Mouse (Mus musculus) thymus, postnatal 10 days (tissue): ENCODE data around the gene Rbmx.

Source experiments
- DNase-seq, 2 experiments: peaks; one replicate each; pipeline ENCODE4 v3.0.0; 2021; ENCODE audit warnings: low spot score in 2 of 2

Gene Rbmx

GRCm38 (mm10) chrX:57392367-57393246 lies at the start of gene Rbmx:
TSS of gene Rbmx (minus strand) at chrX:57393036.
- peak; percentile 78 to 81 for DNase-seq

GRCm38 (mm10) chrX:57433897-57434296 lies 41.1 kb upstream of the Rbmx start:
- no peak for DNase-seq

GRCm38 (mm10) chrX:57431610-57432009 lies 38.8 kb upstream of the Rbmx start:
- DNase-seq = no peak

GRCm38 (mm10) chrX:57408769-57409168 lies 15.9 kb upstream of the Rbmx start, which contains the start of gene Gm364:
TSS of gene Gm364 (plus strand) at chrX:57409154.
- DNase-seq = no peak

GRCm38 (mm10) chrX:57403651-57404050 lies 10.8 kb upstream of the Rbmx start:
- peak in 1 of 2 experiments; percentile 21 for DNase-seq

GRCm38 (mm10) chrX:57401388-57401787 lies 8.6 kb upstream of the Rbmx start:
- no peak for DNase-seq

GRCm38 (mm10) chrX:57393412-57393811 lies 576 bp upstream of the Rbmx start:
- no peak for DNase-seq

GRCm38 (mm10) chrX:57380915-57381314 lies 11.9 kb downstream of the Rbmx start:
- DNase-seq = no peak

GRCm38 (mm10) chrX:57378579-57378978 lies 14.3 kb downstream of the Rbmx start:
- DNase-seq = no peak

- no peak for DNase-seq
These were observed 15.7 kb downstream of the Rbmx start for GRCm38 (mm10) chrX:57377096-57377495.

- no peak for DNase-seq
These were observed 18.8 kb downstream of the Rbmx start for GRCm38 (mm10) chrX:57374029-57374428.

- DNase-seq = no peak
These were observed 19.3 kb downstream of the Rbmx start for GRCm38 (mm10) chrX:57373543-57373942.

- DNase-seq = no peak
These were observed 19.9 kb downstream of the Rbmx start for GRCm38 (mm10) chrX:57372965-57373364.

GRCm38 (mm10) chrX:57364891-57365569 lies 27.8 kb downstream of the Rbmx start:
- no peak for DNase-seq

GRCm38 (mm10) chrX:57359316-57359715 lies 33.5 kb downstream of the Rbmx start:
- no peak for DNase-seq

- no peak for DNase-seq
These were observed 53.6 kb downstream of the Rbmx start for GRCm38 (mm10) chrX:57339220-57339619.

GRCm38 (mm10) chrX:57338371-57339211 lies 54.2 kb downstream of the Rbmx start, which contains the start of gene Arhgef6:
TSS of gene Arhgef6 (minus strand) at chrX:57338729.
- DNase-seq = peak; percentile 24 to 39

- no peak for DNase-seq
These were observed 55.3 kb downstream of the Rbmx start for GRCm38 (mm10) chrX:57337582-57337981.

GRCm38 (mm10) chrX:57336958-57337357 lies 55.9 kb downstream of the Rbmx start:
- peak in 1 of 2 experiments; percentile 3 for DNase-seq

- no peak for DNase-seq
These were observed 57.5 kb downstream of the Rbmx start for GRCm38 (mm10) chrX:57335313-57335712.
